Mouse (Mus musculus) midbrain, postnatal 0 days (tissue): ENCODE results near the gene Hivep1. TPM values are rescaled to one million over a fixed set of nuclear protein-coding genes. Genes with fewer than 3 reads are reported as not detected.

Experiments
- ATAC-seq: fragments of 200-750 bp; cut with Nextera tagmentation; 2 replicates; pipeline ENCODE4 v1.8.0; 2017; ENCODE audit warnings: moderate number of reproducible peaks, mild to moderate bottlenecking, moderate TSS enrichment, moderate library complexity; ENCODE audit not compliant: low FRiP score
- DNase-seq: peaks from one replicate; pipeline ENCODE4 v3.0.0-alpha.2; 2015; ENCODE audit warnings: low spot score
- H3K27ac ChIP-seq: fragments of 300-500 bp; sonication (generic); 2 replicates; pipeline ENCODE4 v1.5.1; 2014; ENCODE audit warnings: low read depth, mild to moderate bottlenecking, low read length, mixed read lengths
- H3K27me3 ChIP-seq: fragments of 300-500 bp; sonication (generic); 2 replicates; pipeline ENCODE4 v1.6.1; 2014; ENCODE audit warnings: low read length, control low read depth, mixed read lengths; ENCODE audit not compliant: insufficient read depth
- H3K36me3 ChIP-seq: fragments of 300-500 bp; sonication (generic); 2 replicates; pipeline ENCODE4 v1.6.1; 2014; ENCODE audit warnings: low read length, control low read depth, mixed read lengths; ENCODE audit not compliant: insufficient read depth
- H3K4me1 ChIP-seq: fragments of 300-500 bp; sonication (generic); 2 replicates; pipeline ENCODE4 v1.6.1; 2014; ENCODE audit warnings: mild to moderate bottlenecking, control low read depth, antibody characterized with exemption, low read length, mixed read lengths; ENCODE audit not compliant: insufficient read depth
- H3K4me2 ChIP-seq: fragments of 300-500 bp; sonication (generic); 2 replicates; pipeline ENCODE4 v1.6.1; 2014; ENCODE audit warnings: low read depth, mild to moderate bottlenecking, low read length, mixed read lengths; ENCODE audit not compliant: poor library complexity, severe bottlenecking
- H3K4me3 ChIP-seq: fragments of 300-500 bp; sonication (generic); 2 replicates; pipeline ENCODE4 v1.5.1; 2014; ENCODE audit warnings: low read depth, mild to moderate bottlenecking, low read length, moderate library complexity
- H3K9ac ChIP-seq: fragments of 300-500 bp; sonication (generic); replicated peaks from 2 replicates; pipeline ENCODE4 v1.6.1; 2014; ENCODE audit warnings: mild to moderate bottlenecking, low read length, moderate library complexity, mixed read lengths; ENCODE audit not compliant: poor library complexity, severe bottlenecking
- H3K9me3 ChIP-seq: fragments of 300-500 bp; sonication (generic); 2 replicates; pipeline ENCODE4 v1.6.1; 2016; ENCODE audit warnings: low read length, control low read depth
- CTCF ChIP-seq: IDR thresholded peaks from 2 replicates; pipeline ENCODE4 v1.5.1; 2016; ENCODE audit warnings: antibody characterized with exemption, mild to moderate bottlenecking
- WGBS: fragments of 180-500 bp; shearing (Covaris S2); extraction: QIAGEN DNeasy Blood & Tissue Kit; methylation state at CpG from one replicate; pipeline ENCODE4 v1.1.7; 2014; 5-methylcytosine and 5-hydroxymethylcytosine counted together
- polyA plus RNA-seq: library from polyadenylated mRNA; unstranded; fragments of >200 nt; fragmentation: Nextera tagmentation; extraction: Ambion mirVana; gene quantifications from 2 replicates; pipeline ENCODE4 v1.2.1, GENCODE M21; 2015
- total RNA-seq: library from RNA; depleted of rRNA; stranded (reverse); fragments of >200 nt; gene quantifications from 2 replicates; pipeline ENCODE4 v1.2.3, GENCODE M21; 2014; rRNA removed

Hivep1 gene
- total and polyA plus RNA-seq, 2 experiments from 2014 or later = 19.5 to 38.0 TPM

GRCm38 (mm10) chr13:42228849-42229248 is 177.0 kb downstream of the Hivep1 start:
- Histone ChIP-seq H3K36me3 (no peaks in the 10 kb centered on the region), H3K4me1 (no peaks in the 10 kb centered on the region), H3K9me3 (no peaks in the 10 kb centered on the region), H3K4me3 (no peak overlapping the region), H3K4me2 (no peak overlapping the region), H3K27ac (no peak overlapping the region), H3K27me3 (no peaks in the 10 kb centered on the region), H3K9ac (no peak overlapping the region)
- DNase-seq = no peak
- 92% methylated on average over 10 of the region's 10 CpGs for WGBS
- no peak for ATAC-seq
- TF ChIP-seq CTCF = no peak

GRCm38 (mm10) chr13:42233741-42234419 is 182.1 kb downstream of the Hivep1 start:
- TF ChIP-seq CTCF = no peak
- H3K9ac ChIP-seq = no peak overlapping the region
- H3K4me3 ChIP-seq = no peak overlapping the region
- H3K9me3 ChIP-seq = no peaks in the 10 kb centered on the region
- no peak for ATAC-seq
- no peak overlapping the region for H3K27ac ChIP-seq
- WGBS = 72% methylated on average over 9 of the region's 9 CpGs
- no peaks in the 10 kb centered on the region for H3K27me3 ChIP-seq
- no peaks in the 10 kb centered on the region for H3K36me3 ChIP-seq
- no peak for DNase-seq
- no peak overlapping the region for H3K4me2 ChIP-seq
- no peaks in the 10 kb centered on the region for H3K4me1 ChIP-seq

- WGBS = 92% methylated on average over 3 of the region's 3 CpGs
Measured at GRCm38 (mm10) chr13:42238520-42238919, 186.7 kb downstream of the Hivep1 start.

GRCm38 (mm10) chr13:42242131-42242530 is 190.3 kb downstream of the Hivep1 start:
- no peaks in the 10 kb centered on the region for H3K9me3 ChIP-seq

More at GRCm38 (mm10) chr13:42238520-42238919, 186.7 kb downstream of the Hivep1 start:
- no peak overlapping the region for H3K4me2 ChIP-seq
- no peaks in the 10 kb centered on the region for H3K9me3 ChIP-seq
- DNase-seq = no peak
- ATAC-seq = no peak
- H3K9ac ChIP-seq = no peak overlapping the region
- H3K4me1 ChIP-seq = no peaks in the 10 kb centered on the region
- no peak for TF ChIP-seq CTCF
- no peak overlapping the region for H3K4me3 ChIP-seq
- H3K27ac ChIP-seq = no peak overlapping the region
- H3K27me3 ChIP-seq = no peaks in the 10 kb centered on the region
- no peaks in the 10 kb centered on the region for H3K36me3 ChIP-seq

More at GRCm38 (mm10) chr13:42242131-42242530, 190.3 kb downstream of the Hivep1 start:
- Histone ChIP-seq H3K4me2 (no peak overlapping the region), H3K36me3 (no peaks in the 10 kb centered on the region), H3K9ac (no peak overlapping the region), H3K4me1 (no peaks in the 10 kb centered on the region), H3K27me3 (no peaks in the 10 kb centered on the region), H3K27ac (no peak overlapping the region), H3K4me3 (no peak overlapping the region)
- TF ChIP-seq CTCF = no peak
- WGBS = 29% methylated on average over 3 of the region's 3 CpGs
- ATAC-seq = no peak
- no peak for DNase-seq

Other genes starting within 250 kb of the Hivep1 start
- not detected in 2 replicates for gene Adtrp, start 204.3 kb upstream of the Hivep1 start, total RNA-seq
- not detected in 2 replicates for gene Adtrp, start 204.3 kb upstream of the Hivep1 start, polyA plus RNA-seq
- 2.1 and 4.4 TPM in 2 replicates for gene Edn1, start 249.5 kb downstream of the Hivep1 start, total RNA-seq
- 3.2 and 4.0 TPM in 2 replicates for gene Edn1, start 249.5 kb downstream of the Hivep1 start, polyA plus RNA-seq